Mouse (Mus musculus) heart, postnatal 4 days (tissue): ENCODE results near the gene Zfp408. TPM values are rescaled to one million over a fixed set of nuclear protein-coding genes. Genes with fewer than 3 reads are reported as not detected.

Experiments
- DNase-seq: peaks from one replicate; pipeline ENCODE4 v3.0.0; 2021
- total RNA-seq, 2 experiments: library from RNA; stranded (reverse); gene quantifications; 2 replicates each; pipeline ENCODE4 v1.2.3; 2021

Gene Zfp408
- total RNA-seq, 2 experiments from 2014 or later: 12.7 to 13.9 TPM

- DNase-seq: no peak
Observed at GRCm38 (mm10) chr2:91602389-91602788, 47.2 kb downstream of the Zfp408 start.

DNA sequence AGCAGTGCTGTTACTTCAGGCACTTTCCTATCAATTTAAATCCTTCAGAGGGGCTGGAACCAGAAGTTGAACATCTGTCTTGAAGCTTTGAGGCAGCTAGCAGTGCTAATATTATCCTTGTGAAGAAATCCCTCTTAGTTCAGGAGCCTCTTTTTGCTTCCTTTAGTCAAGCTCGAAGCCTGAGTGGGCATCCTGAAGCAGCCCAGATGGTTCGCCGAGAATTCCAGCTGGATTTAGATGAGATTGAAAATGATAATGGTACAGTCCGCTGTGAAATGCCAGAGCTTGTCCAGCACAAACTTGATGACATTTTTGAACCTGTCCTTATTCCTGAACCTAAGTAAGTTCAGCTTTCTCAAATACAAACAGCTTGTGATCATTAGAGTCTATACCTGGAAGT is 49.1 kb downstream of the Zfp408 start:
- DNase-seq: no peak

Other genes with a start within 250 kb of the Zfp408 start
- 10 to 100 TPM; 13.5 to 13.7 TPM for gene 1110051M20Rik, start 205.1 kb downstream of the Zfp408 start, total RNA-seq
- 10 to 100 TPM; 12.9 to 13.2 TPM for gene Lrp4, start 192.3 kb downstream of the Zfp408 start, total RNA-seq
- 100 to 1,000 TPM in 1 of 2 experiments, 10 to 100 TPM in 1; 91.2 to 102 TPM for gene Ckap5, start 123.0 kb downstream of the Zfp408 start, total RNA-seq
- gene F2, start 13.4 kb downstream of the Zfp408 start, total RNA-seq: under 1 TPM; 0.14 to 0.31 TPM
- 10 to 100 TPM; 83.1 to 84.8 TPM for gene Arhgap1, start 69 bp upstream of the Zfp408 start, total RNA-seq
- 10 to 100 TPM; 28.4 to 31.1 TPM for gene Atg13, start 60.8 kb upstream of the Zfp408 start, total RNA-seq
- 1 to 10 TPM; 4.3 to 4.5 TPM for gene Harbi1, start 61.1 kb upstream of the Zfp408 start, total RNA-seq
- 10 to 100 TPM; 21.3 to 22.1 TPM for gene Ambra1, start 80.3 kb upstream of the Zfp408 start, total RNA-seq